Comparison of ENCODE assay signal across 8 mouse cellular contexts in the genomic region with DNA sequence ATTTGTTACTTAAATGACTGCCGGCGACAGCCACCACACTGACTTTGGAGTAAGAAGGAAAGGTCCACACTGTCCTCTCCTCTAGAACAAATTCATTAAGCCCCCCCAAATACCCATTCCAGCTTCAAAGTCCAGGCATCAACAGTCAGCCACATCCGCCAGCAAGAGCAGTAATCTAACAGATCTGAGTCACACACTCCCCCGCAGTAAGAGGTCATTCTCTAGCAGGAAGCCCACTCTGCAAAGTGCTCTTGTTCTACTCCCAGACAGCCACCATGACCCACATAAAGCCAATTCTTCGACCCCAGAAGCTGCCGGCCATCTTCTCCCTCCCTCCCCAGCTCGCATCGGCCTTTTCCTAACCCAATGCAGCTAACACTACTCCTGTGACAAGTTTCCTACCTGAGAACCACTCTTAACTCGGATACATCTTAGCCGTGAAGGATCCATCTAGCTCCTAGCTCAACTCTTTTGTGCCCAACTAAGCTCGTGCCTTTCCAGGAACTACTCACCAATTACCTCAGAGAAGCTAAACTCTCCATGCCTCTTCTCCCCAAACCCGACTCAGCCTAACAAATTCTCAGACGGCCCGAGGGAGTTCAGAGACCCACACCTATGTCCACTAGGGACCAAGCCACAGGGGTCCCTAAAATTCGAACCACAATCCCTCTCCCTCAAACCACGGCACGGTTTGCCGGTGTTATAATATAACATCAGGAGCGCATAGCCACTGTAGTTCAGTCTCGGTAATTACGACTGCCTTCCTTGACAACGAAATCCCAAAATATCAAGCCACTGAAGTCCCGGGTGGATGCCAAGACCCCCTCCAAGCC. TPM values are rescaled to one million over a fixed set of nuclear protein-coding genes. Genes with fewer than 3 reads are reported as not detected.
DNase-seq lines count a peak whose midpoint lies in the region; ATAC-seq lines count a peak whose summit lies in the region.

No protein-coding gene starts in this region.

- no peaks in the 10 kb centered on the region for H3K9me3 ChIP-seq in embryonic facial prominence, embryonic 14.5 days (ENCODE audit: control insufficient read depth, low read length)
- H3K9me3 ChIP-seq in hindbrain, embryonic 16.5 days (ENCODE audit: control insufficient read depth, low read length), result no peaks in the 10 kb centered on the region
- H3K9me3 ChIP-seq in lung, embryonic 16.5 days (ENCODE audit: control insufficient read depth, low read length), result no peaks in the 10 kb centered on the region

- no peaks in the 10 kb centered on the region for H3K27me3 ChIP-seq in embryonic facial prominence, embryonic 14.5 days (replicated peaks; ENCODE audit: control insufficient read depth, insufficient read depth, low read length)
- no peaks in the 10 kb centered on the region for H3K27me3 ChIP-seq in hindbrain, embryonic 16.5 days (replicated peaks; ENCODE audit: control insufficient read depth, insufficient read depth, low read length)
- H3K27me3 ChIP-seq in lung, embryonic 16.5 days (ENCODE audit: control insufficient read depth, insufficient read depth, low read depth, low read length), result no peaks in the 10 kb centered on the region

- peaks cover 11% of the 10 kb centered on the region for H3K4me1 ChIP-seq in embryonic facial prominence, embryonic 14.5 days (ENCODE audit: control insufficient read depth, insufficient read depth, low read length)
- H3K4me1 ChIP-seq in hindbrain, embryonic 16.5 days (ENCODE audit: control insufficient read depth, insufficient read depth, low read depth, low read length), result peaks cover 6% of the 10 kb centered on the region
- peaks cover 8% of the 10 kb centered on the region; the same call in 1 of the 2 replicates for H3K4me1 ChIP-seq in lung, embryonic 16.5 days (replicated peaks; ENCODE audit: control insufficient read depth, insufficient read depth, low read length)

- H3K4me2 ChIP-seq in embryonic facial prominence, embryonic 14.5 days (ENCODE audit: low read depth, low read length), result peak overlapping the region; percentile 78
- peak overlapping the region; percentile 79 for H3K4me2 ChIP-seq in hindbrain, embryonic 16.5 days (ENCODE audit: low read length)
- peak overlapping the region; percentile 93 for H3K4me2 ChIP-seq in lung, embryonic 16.5 days (ENCODE audit: low read depth, low read length)

- ATAC-seq in embryonic facial prominence, embryonic 14.5 days (ENCODE audit: low read depth), result no peak; the same call in 1 of the 2 replicates
- no peak; the same call in 1 of the 2 replicates for ATAC-seq in hindbrain, embryonic 16.5 days
- ATAC-seq in lung, embryonic 16.5 days (ENCODE audit: low read depth), result peak; percentile 13

- peak; percentile 15 to 17 for DNase-seq in right cerebral cortex, adult 2 months (ENCODE audit: low spot score in 2 of 2)
- no peak for DNase-seq in right cerebral cortex, postnatal 4 days
- DNase-seq in NIH3T3 (ENCODE audit: low read depth), result peak; percentile 27
- DNase-seq in embryonic facial prominence, embryonic 14.5 days (ENCODE audit: low spot score), result peak; percentile 11
- peak; percentile 25 for DNase-seq in retina, postnatal 1 day
- DNase-seq in right cerebral cortex, postnatal 36 days (ENCODE audit: low spot score in 2 of 2), result no peak

- H3K36me3 ChIP-seq in embryonic facial prominence, embryonic 14.5 days (ENCODE audit: control insufficient read depth, insufficient read depth, low read length), result no peaks in the 10 kb centered on the region
- no peaks in the 10 kb centered on the region for H3K36me3 ChIP-seq in hindbrain, embryonic 16.5 days (ENCODE audit: control insufficient read depth, insufficient read depth, low read length)
- H3K36me3 ChIP-seq in lung, embryonic 16.5 days (ENCODE audit: control insufficient read depth, insufficient read depth, low read length), result no peaks in the 10 kb centered on the region

- peak overlapping the region; percentile 93 for H3K27ac ChIP-seq in embryonic facial prominence, embryonic 14.5 days (replicated peaks; ENCODE audit: low read depth, low read length)
- peak overlapping the region; percentile 89 for H3K27ac ChIP-seq in hindbrain, embryonic 16.5 days (ENCODE audit: low read depth, low read length)
- H3K27ac ChIP-seq in lung, embryonic 16.5 days (ENCODE audit: low read length), result peak overlapping the region; percentile 81

- WGBS in embryonic facial prominence, embryonic 14.5 days, result 6% methylated on average over 23 of the region's 23 CpGs
- WGBS in hindbrain, embryonic 16.5 days, result 7% methylated on average over 23 of the region's 23 CpGs
- WGBS in lung, embryonic 16.5 days, result 6% methylated on average over 23 of the region's 23 CpGs

- peak overlapping the region; percentile 100 for H3K9ac ChIP-seq in embryonic facial prominence, embryonic 14.5 days (ENCODE audit: low read depth, low read length)
- H3K9ac ChIP-seq in hindbrain, embryonic 16.5 days (ENCODE audit: low read depth, low read length), result peak overlapping the region; percentile 100
- peak overlapping the region; percentile 98 for H3K9ac ChIP-seq in lung, embryonic 16.5 days (ENCODE audit: low read length)

- H3K4me3 ChIP-seq in embryonic facial prominence, embryonic 14.5 days (ENCODE audit: low read depth, low read length), result peak overlapping the region; percentile 100
- H3K4me3 ChIP-seq in hindbrain, embryonic 16.5 days (ENCODE audit: low read length), result peak overlapping the region; percentile 100
- H3K4me3 ChIP-seq in lung, embryonic 16.5 days (ENCODE audit: low read length), result peak overlapping the region; percentile 86

RNA-seq across cellular contexts. Expression of gene Rad54l2, which starts 0.8 kb away (rescaled TPM):
- polyA plus RNA-seq in embryonic facial prominence, embryonic 14.5 days (2014; fragmentation: Nextera tagmentation; extraction: Ambion mirVana), result 3.2 and 4.3 TPM in 2 replicates
- polyA plus RNA-seq in hindbrain, embryonic 16.5 days (2015; fragmentation: Nextera tagmentation; extraction: Ambion mirVana), result 4.6 and 5.3 TPM in 2 replicates
- polyA plus RNA-seq in lung, embryonic 16.5 days (2015; fragmentation: Nextera tagmentation; extraction: Ambion mirVana), result 5.8 and 6.0 TPM in 2 replicates

RNA-seq across cellular contexts. Expression of gene Dcaf1, which starts 33.5 kb away (rescaled TPM):
- polyA plus RNA-seq in embryonic facial prominence, embryonic 14.5 days (2014; fragmentation: Nextera tagmentation; extraction: Ambion mirVana), result 15.8 and 17.7 TPM in 2 replicates
- 15.2 and 20.9 TPM in 2 replicates for polyA plus RNA-seq in hindbrain, embryonic 16.5 days (2015; fragmentation: Nextera tagmentation; extraction: Ambion mirVana)
- polyA plus RNA-seq in lung, embryonic 16.5 days (2015; fragmentation: Nextera tagmentation; extraction: Ambion mirVana), result 19.4 and 22.9 TPM in 2 replicates

Comparison
In these comparisons a context has a peak if more than half of its experiments do, and no peak if none do; other contexts are left out.
1. DNase-seq: peak in right cerebral cortex, adult 2 months (2 of 2), NIH3T3 (single experiment), embryonic facial prominence, embryonic 14.5 days (single experiment) and retina, postnatal 1 day (single experiment); none in right cerebral cortex, postnatal 4 days (single experiment) and right cerebral cortex, postnatal 36 days (0 of 2).
2. Peak in every context shown above with its lines, with median percentiles within 50 percentile points of each other: H3K27ac ChIP-seq, H3K4me2 ChIP-seq, H3K4me3 ChIP-seq and H3K9ac ChIP-seq.